Mouse (Mus musculus) spleen, postnatal 10 days (tissue): Measurements from ENCODE around the gene Adcy3.
"Not testable (repeated sequence)": the region's sequence is repeated elsewhere in the genome, so short reads cannot be mapped to it uniquely, and the experiment has no call there.

Source experiments
- DNase-seq, 2 experiments: peaks; one replicate each; pipeline ENCODE4 v3.0.0; 2021 to 2022; ENCODE audit warnings: low spot score in 2 of 2

The Adcy3 gene

GRCm38 (mm10) chr12:4240281-4240680, 107.4 kb downstream of the Adcy3 start:
- DNase-seq: not testable (repeated sequence)

DNA sequence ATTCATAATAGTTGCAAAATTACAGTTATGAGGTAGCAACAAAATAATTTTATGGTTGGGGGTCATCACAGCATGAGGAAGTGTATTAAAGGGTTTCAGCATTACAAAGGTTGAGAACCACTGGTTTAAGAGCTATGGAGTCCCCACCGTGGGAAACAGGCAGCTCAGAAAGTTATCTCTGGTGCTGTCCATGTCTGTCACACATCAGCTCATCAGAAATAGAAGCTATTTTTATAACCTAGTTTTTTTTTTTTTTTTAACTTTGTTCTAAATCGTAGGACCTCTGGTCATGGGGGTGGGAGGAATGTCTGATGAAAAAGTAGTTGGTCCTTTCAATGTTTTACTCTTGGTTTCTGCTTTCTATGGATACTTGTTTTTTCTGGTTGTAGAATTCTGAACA, 110.9 kb downstream of the Adcy3 start:
- no peak for DNase-seq

GRCm38 (mm10) chr12:4245742-4246141, 112.8 kb downstream of the Adcy3 start:
- DNase-seq: no peak

- DNase-seq: no peak
These were observed 116.9 kb downstream of the Adcy3 start for GRCm38 (mm10) chr12:4249786-4250185.

DNA sequence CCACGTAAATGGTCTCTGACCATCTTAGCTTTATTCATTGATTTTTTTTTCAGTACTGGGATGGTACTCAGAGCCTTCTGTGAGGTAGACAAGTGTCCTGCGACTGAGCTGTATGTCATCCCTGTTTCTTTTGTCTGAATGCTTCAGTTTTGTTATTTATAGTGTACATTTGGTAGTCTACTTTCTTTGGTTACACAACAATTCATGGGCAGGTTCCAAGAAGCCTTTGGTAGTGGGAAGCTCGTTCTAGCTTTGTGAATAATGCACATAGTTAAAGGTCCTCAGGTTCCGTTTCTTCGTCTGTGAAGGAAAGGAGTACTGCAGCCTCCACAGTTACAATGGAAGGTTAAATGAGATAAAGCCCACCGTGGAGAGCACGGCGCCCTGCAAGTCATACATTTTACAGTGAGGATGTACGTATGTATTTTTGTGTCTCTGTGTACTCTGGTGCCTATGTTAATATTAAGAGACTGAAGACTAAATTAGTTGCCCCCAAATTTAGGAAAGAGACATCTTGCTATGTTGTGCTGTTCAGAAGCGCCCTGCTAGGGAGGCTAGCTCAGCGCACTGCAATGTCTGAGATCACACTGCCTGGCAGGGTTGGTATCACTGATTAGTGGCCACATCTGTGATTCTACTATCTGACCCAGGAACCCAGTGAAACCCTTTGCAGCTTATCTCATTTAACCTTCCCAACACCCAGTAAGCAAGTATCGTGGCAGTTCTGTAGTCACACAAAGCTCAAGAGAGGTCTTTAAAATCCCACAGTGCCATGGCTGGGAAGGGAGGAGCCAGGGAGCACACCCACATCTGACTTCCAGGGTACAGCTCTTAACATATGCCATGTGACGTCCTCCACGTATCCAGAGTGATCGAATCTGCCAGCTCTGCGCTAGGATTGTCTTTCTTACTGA, 120.1 kb downstream of the Adcy3 start:
- peak in 1 of 2 experiments; percentile 24 for DNase-seq
